Mouse (Mus musculus): ENCODE data around the gene Shbg.

GRCm38 (mm10) chr11:69579128-69580017, 38.3 kb downstream of the Shbg start:
- peak; percentile 100 for TF ChIP-seq CTCF (conservative IDR thresholded peaks at IDR 0.05; ENCODE audit: insufficient read depth, insufficient read length, low read depth, low read length)
- TF ChIP-seq POLR2A (IDR thresholded peaks at IDR 0.05; ENCODE audit: low read depth, low read length) = no peak
